Mouse (Mus musculus): ENCODE measurements around the gene Zpr1.
"Not testable (repeated sequence)": the region's sequence is repeated elsewhere in the genome, so short reads cannot be mapped to it uniquely, and the experiment has no call there.

Gene Zpr1

DNA sequence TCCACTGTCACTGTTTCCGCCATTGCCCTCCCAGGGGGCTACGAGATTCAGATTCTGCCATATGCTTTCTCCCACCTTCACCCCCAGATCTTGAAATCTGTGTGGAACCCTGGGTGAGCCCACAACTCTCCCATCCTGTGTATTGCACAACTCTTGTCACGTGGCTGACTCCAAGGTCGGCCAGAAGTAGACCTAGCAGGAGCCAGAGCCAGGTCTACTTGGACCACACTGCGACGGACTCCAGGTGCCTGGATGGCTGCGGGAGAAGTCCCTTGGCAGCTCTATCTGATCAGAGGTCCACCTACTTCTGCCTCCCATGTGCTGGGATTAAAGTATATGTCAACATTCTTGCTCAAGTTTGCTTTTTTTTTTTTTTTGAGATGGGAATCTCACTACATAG, 11.7 kb upstream of the Zpr1 start:
- peak; percentile 46 for DNase-seq (ENCODE audit: low read depth)

DNA sequence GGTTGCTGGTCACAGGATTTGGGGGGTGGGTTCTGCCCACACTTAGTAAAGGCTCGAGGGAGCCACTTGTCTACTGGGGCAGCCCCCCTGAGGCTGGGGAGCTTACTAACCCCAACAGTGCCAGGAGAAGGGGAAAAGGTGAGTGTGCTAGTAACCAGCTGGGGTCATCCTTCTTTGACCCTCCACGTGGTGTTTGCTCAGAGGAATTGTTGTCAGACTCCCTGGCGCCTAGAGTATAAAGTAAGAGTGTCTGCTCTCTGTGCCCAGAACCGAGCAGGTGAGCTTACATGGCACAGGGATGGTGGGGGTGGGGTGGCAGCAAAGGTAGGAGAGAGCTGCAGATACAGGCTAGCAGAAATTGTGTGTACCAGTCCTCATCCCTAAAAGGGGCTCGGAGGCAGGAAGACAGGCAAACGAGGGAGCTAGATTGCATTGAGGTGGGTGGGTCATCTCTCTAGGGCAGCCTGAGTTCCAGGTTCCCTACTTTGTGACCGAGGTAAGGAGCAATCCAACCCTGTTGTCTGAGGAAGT, 4.5 kb upstream of the Zpr1 start, which contains the start of gene Apoa5:
TSS of gene Apoa5 (plus strand) at position 291 of the 531 bp plus-strand sequence.
- DNase-seq (ENCODE audit: low read depth), result no peak

DNA sequence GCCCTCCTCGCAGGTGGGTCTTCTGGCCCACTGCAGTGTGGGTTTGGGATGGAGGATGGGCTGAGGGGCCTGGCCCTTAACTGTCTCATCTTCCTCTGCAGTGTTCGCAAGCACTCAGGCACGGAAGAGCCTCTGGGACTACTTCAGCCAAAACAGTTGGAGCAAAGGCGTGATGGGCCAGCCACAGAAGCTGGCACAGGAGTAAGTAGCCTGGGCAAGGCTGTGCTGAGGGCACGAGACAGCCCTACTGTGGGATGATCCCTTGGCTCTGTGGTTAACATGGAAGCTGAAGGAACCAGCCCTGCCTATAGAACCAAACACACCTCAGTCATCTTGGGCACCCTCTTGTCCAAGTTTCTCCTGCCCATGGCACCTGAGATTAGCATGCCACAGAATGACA, 3.7 kb upstream of the Zpr1 start:
- no peak for DNase-seq (ENCODE audit: low read depth)

DNA sequence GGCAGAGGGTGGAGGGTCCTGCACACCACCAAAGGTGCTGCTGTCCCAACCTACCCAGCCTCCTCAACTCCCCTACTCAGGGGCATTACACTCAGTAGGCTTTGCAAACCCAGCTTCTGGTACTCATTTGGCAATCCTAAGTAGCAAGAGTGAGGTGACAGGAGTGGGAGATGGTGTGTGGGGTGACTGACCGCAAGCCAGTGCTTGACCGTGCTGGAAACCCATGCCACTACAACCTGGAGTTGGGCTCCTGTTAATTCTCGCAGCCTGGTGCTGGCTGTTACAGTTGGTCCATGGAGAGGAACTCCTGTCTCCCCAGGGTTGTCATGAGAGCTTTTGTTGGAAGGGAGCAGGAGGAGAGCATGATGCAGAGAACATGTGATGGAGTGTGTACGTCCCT, 2.1 kb upstream of the Zpr1 start:
- no peak for DNase-seq (ENCODE audit: low read depth)

DNA sequence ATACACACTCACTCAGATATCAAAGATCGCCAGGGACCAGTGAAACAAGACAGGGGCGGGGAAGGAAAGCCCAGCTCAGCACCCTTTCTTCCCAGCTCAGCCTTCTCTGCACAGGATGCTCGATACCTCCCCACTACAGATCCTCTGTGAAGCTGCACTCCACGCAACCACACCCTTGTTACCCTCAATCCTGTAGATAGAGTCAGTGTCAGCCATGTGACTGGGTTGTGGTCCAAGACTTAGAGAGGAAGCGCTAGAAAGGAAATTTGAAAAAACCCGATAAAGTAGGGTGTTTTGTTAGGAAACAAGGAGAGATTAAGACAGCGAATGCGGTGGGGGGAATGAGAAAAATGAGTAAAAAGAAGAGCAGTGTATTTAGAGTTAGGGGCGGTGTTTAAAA, 794 bp upstream of the Zpr1 start:
- peak; percentile 66 for DNase-seq (ENCODE audit: low read depth)

DNA sequence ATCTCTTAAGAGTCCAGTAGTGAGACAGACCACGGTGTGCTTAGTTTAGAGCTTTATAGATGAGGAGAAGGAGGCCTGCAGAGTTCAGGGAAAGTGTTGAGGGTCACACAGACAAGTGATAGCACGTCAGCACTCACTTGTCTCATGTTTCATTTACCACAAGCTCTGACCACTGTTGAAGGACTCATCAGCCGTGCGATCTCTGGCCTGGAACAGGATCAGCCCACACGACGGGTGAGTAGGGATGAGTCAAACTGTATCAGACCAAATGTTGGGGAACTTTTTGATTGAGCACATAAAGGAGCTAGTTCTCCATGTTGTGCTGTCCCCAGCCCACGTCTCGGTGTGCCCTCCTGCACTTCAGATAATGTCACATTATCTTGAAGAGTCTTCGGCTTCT, 1.6 kb downstream of the Zpr1 start:
- DNase-seq (ENCODE audit: low read depth), result peak; percentile 93

DNA sequence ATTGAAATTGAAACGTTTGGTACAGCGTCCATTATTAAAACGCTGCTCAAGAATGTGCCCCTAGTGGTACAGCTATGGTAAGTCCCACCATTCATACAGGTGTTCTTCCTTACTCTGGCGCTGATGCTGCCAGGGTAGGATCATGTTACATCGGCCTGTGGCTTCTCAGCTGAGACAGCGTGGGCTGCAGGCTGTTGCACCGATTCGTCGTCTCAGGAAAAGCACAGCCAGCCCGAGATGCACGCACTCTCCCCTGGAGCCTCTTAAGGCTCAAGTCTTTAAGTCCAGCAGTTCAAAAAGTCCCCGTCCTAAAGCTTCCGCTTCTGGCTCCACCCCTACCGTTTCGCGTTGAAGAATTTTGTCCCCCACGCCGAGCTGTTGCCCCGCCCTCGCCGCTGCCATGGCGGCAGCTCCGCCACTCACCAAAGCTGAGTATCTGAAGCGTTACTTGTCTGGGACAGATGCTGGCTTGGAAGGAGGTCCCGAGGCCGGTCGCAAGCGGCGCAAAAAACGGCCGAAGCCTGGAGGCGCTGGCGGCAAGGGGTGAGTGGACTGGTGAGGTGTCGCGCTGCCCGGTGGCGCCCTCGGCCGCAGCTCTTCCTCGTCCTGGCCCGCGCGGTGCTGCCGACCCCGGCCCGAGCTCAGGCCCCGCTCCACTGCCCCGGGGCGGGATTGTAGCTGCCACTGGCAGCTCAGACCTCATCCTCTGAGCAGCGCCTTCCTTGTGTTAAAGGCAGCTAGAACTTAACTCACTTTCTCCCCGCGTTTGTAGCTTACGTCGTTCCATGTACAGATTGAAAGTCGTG, 10.0 kb downstream of the Zpr1 start, which contains the start of gene Bud13:
TSS of gene Bud13 (plus strand) at position 378 of the 806 bp plus-strand sequence.
- peak; percentile 94 for DNase-seq (ENCODE audit: low read depth)

DNA sequence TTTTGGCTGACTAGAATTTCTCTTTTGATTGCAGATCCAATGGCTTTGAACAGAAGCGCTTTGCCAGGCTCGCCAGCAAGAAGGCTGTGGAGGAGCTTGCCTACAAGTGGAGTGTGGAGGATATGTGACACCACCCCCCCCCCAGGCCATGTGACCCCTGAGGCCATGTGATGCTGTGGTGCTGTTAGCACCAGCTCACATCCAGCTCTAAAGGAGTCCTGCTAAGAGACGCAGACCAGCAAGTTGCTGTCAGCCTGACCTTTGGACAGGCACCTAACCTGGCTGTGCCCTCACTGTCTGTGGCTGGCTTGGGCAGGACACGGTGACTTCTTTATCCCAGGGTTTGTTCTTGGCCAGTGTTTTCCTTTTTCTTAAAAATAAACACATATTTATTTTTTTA, 25.5 kb downstream of the Zpr1 start:
- no peak for DNase-seq (ENCODE audit: low read depth)

DNA sequence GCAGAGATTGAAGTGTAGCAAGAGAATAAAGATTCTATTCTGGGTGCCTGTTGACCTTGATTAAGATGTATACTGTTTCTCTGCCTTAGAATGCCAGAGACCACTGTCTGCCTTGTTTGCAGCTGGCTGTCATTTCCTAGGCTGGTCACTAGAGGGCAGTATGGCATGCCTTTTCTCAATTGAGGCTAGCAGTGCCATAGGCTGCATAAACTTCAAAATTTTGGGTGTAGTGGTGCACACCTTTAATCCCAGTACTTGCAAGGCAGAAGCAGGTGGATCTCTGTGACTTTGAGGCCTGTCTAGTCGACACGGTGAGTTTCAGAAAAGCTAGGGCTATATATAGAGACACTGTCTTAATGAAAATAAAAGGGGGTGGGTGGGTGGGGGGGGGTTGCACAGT, 29.3 kb downstream of the Zpr1 start:
- peak; percentile 64 for DNase-seq (ENCODE audit: low read depth)

DNA sequence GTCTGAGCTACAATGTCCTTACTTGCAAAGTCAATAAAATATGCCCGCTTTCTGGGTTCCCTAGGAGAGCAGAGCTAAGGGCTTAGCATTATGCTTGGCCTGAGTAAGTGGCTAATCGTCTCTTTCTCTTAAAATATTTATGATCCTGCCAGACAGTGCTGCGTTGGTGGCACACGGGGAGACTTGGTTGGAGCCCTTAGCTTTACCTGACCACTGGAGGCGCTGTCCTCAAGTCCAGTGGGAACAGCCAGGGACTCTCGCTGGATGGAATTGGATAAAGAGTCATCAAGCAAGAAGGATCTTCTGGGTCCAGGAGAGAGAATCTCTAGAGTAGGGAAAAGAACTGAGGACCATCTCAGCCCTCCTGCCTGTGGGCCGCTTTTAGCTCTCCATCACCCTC, 36.3 kb downstream of the Zpr1 start:
- no peak for DNase-seq (ENCODE audit: low read depth)

DNA sequence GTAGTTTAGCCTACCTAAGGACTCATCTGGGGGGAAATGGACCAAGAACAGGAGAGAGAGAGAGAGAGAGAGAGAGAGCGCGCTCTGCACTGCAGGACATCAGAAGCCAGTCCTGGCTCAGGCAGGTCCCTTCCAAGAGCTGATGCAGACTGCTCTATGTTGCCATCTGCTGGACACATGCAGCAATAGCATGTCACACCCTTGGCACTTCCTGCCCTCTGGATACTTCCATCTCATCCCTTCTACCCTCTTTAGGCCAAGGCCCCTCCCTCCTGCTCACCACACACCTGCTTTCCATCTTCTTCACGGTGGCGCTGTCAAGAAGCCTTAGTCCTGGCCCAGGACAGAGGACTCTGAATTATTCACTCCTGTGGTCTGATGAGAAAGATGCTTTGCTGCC, 41.6 kb downstream of the Zpr1 start:
- DNase-seq (ENCODE audit: low read depth), result peak; percentile 66

DNA sequence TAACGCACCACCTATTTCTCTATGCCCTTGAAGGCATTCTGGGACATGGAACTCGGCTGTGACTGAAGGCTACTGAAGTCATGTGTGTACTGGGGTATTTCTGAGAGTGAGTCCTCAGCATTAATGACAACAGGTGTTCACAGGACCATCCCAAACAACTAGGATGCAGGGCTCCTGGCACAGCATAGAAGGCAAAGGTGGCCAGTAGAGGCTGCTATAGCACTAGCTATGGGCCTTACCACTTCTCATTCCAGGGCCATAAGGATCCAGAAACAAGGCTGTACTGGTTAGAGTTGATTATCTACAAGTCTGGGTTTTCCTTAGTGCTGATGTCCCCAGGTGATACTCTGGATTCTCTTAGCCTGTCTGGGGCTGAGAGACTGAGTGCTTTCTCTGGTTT, 42.1 kb downstream of the Zpr1 start:
- no peak for DNase-seq (ENCODE audit: low read depth)

DNA sequence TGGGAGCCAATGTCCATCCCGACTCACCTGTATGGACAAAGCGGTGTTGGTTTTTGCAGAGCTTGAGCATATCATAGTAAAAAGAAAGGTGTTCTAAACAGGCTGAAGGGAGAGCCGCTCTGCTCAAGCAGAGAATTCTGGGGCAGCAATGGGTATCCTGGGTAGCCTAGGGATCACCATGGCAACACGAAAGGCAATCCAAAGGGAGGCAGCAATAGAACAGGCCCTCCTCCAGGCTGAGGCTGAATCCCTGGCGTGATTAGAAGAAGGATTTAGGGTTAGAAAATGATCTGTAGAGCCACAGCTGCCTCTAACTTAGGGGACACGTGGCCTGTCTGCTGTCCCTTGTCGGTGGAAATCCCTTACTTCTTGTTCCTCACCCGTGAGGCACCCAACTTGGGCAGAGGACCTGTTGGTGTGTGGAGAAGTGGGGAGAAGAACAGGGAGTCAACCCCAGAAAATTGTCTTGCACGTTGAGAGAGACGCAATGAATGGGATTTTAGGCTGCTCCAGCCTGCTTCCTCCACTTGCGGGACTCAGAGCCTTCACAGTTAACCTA, 43.0 kb downstream of the Zpr1 start:
- no peak for DNase-seq (ENCODE audit: low read depth)

DNA sequence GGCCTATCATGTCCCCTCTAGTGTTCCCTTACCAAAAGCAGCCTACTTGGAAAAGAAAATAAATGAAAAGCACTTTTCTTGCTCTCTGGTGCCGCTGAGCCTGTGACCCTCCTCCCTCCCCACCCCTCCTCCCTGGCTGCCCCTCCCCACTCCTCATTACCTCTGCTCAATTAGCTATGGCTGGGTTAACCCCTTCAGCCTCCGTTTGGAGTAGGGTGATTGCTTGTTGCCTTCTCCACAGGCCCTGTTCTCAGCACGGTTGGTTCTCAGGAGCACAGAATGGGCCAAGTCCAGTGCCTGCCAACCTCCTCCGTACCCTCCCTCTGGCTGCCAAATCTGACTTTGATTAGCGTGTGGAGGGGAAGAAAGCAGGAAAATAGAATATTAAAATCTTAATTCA, 43.5 kb downstream of the Zpr1 start:
- DNase-seq (ENCODE audit: low read depth), result no peak

DNA sequence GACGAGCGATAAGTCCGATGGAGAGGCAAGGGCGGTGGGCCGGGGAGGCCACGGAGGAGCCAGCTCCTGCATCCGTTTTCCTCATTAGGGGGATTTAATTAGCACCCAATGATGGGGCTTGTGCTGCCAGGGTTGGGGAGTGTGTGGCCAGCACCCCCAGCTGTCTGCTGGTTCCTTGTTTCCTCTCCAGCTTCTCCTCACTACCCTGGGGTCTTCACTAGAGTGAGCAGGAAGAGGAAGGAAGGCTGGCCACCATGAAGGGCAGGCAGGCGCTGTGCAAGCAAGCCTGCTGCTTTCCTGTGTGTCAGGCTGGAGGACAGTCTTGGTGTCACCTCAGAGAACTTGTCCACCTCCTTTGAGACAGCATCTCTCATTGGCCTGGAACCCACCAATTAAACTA, 44.0 kb downstream of the Zpr1 start:
- peak; percentile 13 for DNase-seq (ENCODE audit: low read depth)

DNA sequence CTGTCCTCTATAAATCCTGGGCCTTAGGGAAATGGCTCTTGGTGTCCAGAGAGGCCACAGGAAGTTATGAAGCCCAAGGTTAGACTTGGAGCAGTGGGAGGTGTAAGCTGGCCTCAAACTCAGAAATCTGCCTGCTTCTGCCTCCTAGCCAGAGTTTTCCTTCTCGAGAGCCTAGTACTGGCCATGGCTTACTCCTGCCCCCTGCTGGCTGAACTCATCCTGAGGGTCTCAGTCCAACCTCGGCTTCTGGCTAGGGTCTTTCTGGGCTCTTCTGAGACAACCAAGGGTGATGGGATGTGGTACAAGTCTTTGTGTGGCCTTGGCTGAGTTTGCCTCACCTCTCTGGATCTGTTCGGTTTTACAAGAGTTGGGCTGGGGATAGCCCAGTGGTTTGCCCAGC, 45.1 kb downstream of the Zpr1 start:
- no peak for DNase-seq (ENCODE audit: low read depth)

DNA sequence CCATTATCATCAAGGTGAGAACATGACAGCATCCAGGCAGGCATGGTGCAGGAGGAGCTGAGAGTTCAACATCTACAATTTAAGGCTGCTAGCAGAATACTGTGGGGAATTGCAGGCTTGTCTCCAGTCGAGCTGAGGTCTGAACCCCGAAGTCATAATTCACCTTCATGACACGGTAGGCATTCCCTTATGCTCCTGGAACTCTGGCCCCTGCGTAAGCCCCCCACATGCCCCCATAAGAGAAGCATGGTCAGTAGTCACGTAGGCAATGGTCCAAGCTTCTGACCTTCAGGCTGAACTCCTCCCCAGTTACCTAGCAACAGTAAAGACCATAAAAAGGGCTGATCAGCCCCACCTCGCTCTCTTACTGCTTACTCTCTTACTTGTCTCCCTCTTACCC, 47.0 kb downstream of the Zpr1 start, which contains the start of gene 4931429L15Rik:
TSS of gene 4931429L15Rik (minus strand) at position 101 of the 400 bp plus-strand sequence.
- DNase-seq (ENCODE audit: low read depth), result not testable (repeated sequence)

DNA sequence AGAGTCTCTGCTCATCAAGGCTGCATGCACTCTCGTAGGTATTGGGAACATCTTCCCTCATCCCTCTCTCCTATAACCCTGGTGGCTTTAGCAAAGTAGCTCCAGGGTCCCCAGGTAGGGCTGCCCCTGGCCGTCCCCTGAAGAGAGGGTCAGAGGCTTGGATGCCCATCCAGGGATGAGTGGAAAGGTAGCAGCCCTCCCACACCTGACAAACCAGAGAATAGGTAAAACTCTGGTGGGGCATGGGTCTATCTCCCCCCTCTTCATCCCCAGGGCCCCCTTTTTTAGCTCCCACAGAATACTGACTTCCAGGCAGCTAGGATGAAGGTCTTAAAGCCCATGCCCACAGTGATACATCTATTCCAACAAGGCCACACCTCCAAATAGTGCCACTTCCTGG, 47.6 kb downstream of the Zpr1 start:
- DNase-seq (ENCODE audit: low read depth), result no peak

DNA sequence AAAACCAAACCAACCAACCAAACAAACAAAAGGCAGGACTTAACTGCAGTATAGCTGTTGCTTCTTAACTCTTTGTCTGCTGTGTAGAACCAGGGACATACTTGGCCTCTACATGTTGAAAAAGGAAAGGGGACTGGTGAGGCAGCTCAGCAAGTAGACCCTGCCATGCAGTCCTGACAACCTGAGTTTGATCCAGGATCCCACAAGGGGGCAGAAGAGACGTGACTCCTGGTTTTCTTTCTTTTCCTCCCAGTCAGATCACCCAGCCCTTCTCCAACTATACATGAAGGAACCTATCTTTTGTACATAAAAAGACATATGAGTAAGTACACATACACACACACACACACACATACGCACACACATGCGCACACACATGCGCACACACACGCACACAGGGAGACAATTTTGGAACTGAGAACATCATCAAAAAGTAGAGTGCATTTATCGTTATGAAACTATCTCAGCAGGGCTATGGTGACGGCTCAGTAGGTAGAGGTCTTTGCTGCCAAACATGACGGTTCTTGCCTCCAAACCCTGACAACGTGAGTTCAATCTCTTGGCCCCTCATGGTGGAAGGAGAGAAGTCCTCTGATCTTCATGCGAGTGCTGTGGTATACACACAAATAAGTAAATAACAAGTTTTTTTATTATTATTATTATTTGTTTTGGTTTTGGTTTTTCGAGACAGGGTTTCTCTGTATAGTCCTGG, 54.0 kb downstream of the Zpr1 start:
- no peak for DNase-seq (ENCODE audit: low read depth)

DNA sequence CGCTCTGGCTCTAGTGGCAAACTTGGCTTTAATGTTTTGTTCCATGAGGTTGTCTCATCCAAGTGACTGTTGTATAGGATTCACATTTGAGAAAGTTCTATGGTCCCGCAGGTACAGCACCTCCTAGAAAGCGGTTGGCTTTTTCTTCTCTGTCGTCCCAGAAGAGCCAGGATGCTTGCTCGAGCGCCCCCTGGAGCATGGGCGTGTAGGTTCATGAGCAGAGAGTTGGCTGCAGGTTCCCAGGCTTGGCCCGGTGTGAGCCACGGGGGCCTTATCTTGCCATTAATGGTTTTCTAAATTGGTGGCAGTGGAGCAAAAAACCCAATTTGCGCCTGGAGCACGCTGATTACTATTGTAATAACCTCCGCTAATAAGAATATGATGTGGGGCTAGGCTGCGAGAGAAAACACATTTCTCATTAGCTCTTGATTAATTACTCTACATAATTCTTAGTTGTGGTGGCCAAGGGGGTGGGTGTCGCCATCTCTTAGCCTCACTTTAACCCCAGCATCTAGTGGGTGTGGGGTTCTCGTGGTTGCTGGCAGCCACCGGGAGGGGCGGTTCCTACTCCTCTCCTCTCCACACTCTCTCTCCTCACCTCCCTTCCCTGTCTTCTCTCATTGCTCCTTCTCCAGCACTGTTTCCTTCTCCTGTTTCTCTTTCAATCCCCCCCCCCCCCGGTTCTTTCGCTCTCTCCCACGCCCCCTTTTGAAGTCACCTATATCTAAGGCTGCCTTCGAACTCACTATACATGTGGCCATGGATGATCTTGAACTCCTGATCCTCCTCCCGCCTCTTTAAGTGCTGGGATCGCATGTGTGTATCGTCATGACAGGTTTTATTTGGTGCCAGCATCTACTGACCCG, 55.1 kb downstream of the Zpr1 start:
- DNase-seq (ENCODE audit: low read depth), result no peak

DNA sequence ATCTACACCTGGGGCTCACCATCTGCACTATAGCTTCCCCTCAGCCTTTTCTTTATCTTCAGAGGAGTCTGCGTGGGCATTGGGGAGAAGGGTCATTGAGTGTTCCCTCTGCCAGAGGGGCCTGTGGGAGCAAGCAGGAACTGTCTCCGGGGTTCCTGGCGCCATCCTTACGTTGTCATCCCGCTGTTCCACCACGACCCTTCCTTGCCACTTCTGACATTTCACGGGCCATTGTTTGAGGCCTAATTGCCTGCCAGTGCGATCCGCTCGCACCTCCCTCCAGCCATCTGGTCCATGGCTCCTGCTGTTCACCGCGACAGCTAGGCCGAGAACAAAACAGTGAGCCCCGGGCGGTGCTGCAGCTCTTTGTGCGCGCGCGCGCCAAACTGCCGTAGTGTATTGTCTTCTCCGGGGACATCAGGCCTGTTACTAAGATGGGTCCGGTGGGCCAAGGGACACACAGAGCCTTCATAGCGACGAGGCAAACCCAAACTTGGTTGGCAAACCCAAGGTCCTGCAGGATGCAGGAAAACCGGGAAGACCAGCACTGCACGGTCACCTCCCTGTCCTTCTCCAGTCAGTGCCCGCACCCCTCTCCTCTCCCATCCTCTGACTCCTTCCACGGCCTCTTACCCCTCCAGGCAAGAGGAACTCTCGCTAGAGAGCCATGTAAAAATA, 55.8 kb downstream of the Zpr1 start:
- DNase-seq (ENCODE audit: low read depth), result no peak

Data from 416B (cell line).